Mouse (Mus musculus) MEL (cell line): Measurements from ENCODE around the gene Fbxw11. TPM values are rescaled to one million over a fixed set of nuclear protein-coding genes. Genes with fewer than 3 reads are reported as not detected.

Experiments used
- DNase-seq: peaks from one replicate; pipeline ENCODE4 v3.0.0; 2011; ENCODE audit warnings: low read depth, low spot score
- H3K27ac ChIP-seq: 2 replicates; pipeline ENCODE4 v1.5.1; 2012; ENCODE audit warnings: low read depth, mild to moderate bottlenecking, control low read depth, low read length, moderate library complexity; ENCODE audit not compliant: control insufficient read depth
- H3K27me3 ChIP-seq, 2 experiments: fragments of 150-350 bp in 1 of 2; sonication (generic) in 1 of 2; 2 replicates each; pipeline ENCODE4 v1.6.1; 2012; ENCODE audit warnings: low read length in 2 of 2, mild to moderate bottlenecking in 2 of 2, improper control_type of control experiment in 1 of 2, moderate library complexity in 1 of 2; ENCODE audit not compliant: insufficient read depth in 2 of 2, control insufficient read depth in 1 of 2
- H3K36me3 ChIP-seq, 2 experiments: 2 replicates each; pipeline ENCODE4 v1.6.1; 2012 to 2014; ENCODE audit warnings: low read length in 2 of 2, improper control_type of control experiment in 1 of 2, inconsistent platforms in 1 of 2, mild to moderate bottlenecking in 1 of 2; ENCODE audit not compliant: insufficient read depth in 2 of 2, control insufficient read depth in 1 of 2
- H3K4me1 ChIP-seq, 2 experiments: fragments of 150-350 bp in 1 of 2; sonication (generic) in 1 of 2; 2 replicates each; pipeline ENCODE4 v1.6.1; 2012; ENCODE audit warnings: low read length in 2 of 2, improper control_type of control experiment in 1 of 2, mild to moderate bottlenecking in 1 of 2; ENCODE audit not compliant: insufficient read depth in 2 of 2, control insufficient read depth in 1 of 2
- H3K4me3 ChIP-seq, 2 experiments: fragments of 150-350 bp in 1 of 2; sonication (generic) in 1 of 2; 2 replicates each; pipeline ENCODE4 v1.5.1; 2012; ENCODE audit warnings: low read depth in 2 of 2, low read length in 2 of 2, mild to moderate bottlenecking in 2 of 2, moderate library complexity in 2 of 2, control low read depth in 1 of 2, improper control_type of control experiment in 1 of 2; ENCODE audit not compliant: control insufficient read depth in 1 of 2, insufficient read depth in 1 of 2
- H3K79me2 ChIP-seq: 2 replicates; pipeline ENCODE4 v1.6.1; 2012; ENCODE audit warnings: mild to moderate bottlenecking, low read length, moderate library complexity; ENCODE audit not compliant: control insufficient read depth, poor library complexity, insufficient read depth
- H3K9ac ChIP-seq: 2 replicates; pipeline ENCODE4 v1.6.1; 2012; ENCODE audit warnings: low read depth, mild to moderate bottlenecking, control low read depth, low read length, moderate library complexity; ENCODE audit not compliant: control insufficient read depth, poor library complexity, severe bottlenecking
- H3K9me3 ChIP-seq: fragments of 150-350 bp; sonication (generic); replicated peaks from 2 replicates; pipeline ENCODE4 v1.6.1; 2012; ENCODE audit warnings: mild to moderate bottlenecking, low read length, improper control_type of control experiment, moderate library complexity; ENCODE audit not compliant: insufficient read depth
- EP300 ChIP-seq, 2 experiments: IDR thresholded peaks; 2 replicates each; pipeline ENCODE4 v1.6.1; 2011; ENCODE audit warnings: improper control_type of control experiment in 2 of 2, low read length in 2 of 2, low read depth in 1 of 2, mild to moderate bottlenecking in 1 of 2
- ETS1 ChIP-seq: IDR thresholded peaks from 2 replicates; pipeline ENCODE4 v1.6.1; 2012; ENCODE audit warnings: low read depth, mild to moderate bottlenecking, inconsistent platforms, low read length, improper control_type of control experiment, moderate library complexity
- GABPA ChIP-seq: IDR thresholded peaks from 2 replicates; pipeline ENCODE4 v1.6.1; 2012; ENCODE audit warnings: low read depth, mild to moderate bottlenecking, inconsistent platforms, low read length, improper control_type of control experiment, moderate library complexity
- GATA1 ChIP-seq: IDR thresholded peaks from 2 replicates; pipeline ENCODE4 v1.6.1; 2011; ENCODE audit warnings: low read depth, low read length, improper control_type of control experiment
- KAT2A ChIP-seq: conservative IDR thresholded peaks from 2 replicates; pipeline ENCODE4 v1.6.1; 2012; ENCODE audit warnings: low read depth, low read length, improper control_type of control experiment, inconsistent platforms
- MAFK ChIP-seq: IDR thresholded peaks from 2 replicates; pipeline ENCODE4 v1.6.1; 2011; ENCODE audit warnings: low read depth, mild to moderate bottlenecking, low read length, improper control_type of control experiment, borderline replicate concordance
- MXI1 ChIP-seq: IDR thresholded peaks from 2 replicates; pipeline ENCODE4 v1.6.1; 2011; ENCODE audit warnings: mild to moderate bottlenecking, low read depth, low read length, improper control_type of control experiment
- MYB ChIP-seq: IDR thresholded peaks from 2 replicates; pipeline ENCODE4 v1.6.1; 2011; ENCODE audit warnings: mild to moderate bottlenecking, low read depth, low read length, improper control_type of control experiment
- MYC ChIP-seq: IDR thresholded peaks from 2 replicates; pipeline ENCODE4 v1.6.1; 2011; ENCODE audit warnings: low read depth, mild to moderate bottlenecking, low read length, improper control_type of control experiment, moderate library complexity
- NELFE ChIP-seq: IDR thresholded peaks from 2 replicates; pipeline ENCODE4 v1.6.1; 2011; ENCODE audit warnings: low read depth, low read length, improper control_type of control experiment
- NRF1 ChIP-seq: IDR thresholded peaks from 2 replicates; pipeline ENCODE4 v1.6.1; 2014; ENCODE audit warnings: low read depth, mild to moderate bottlenecking, inconsistent platforms, low read length, improper control_type of control experiment, moderate library complexity; ENCODE audit not compliant: poor library complexity, insufficient read depth, severe bottlenecking
- POLR2A ChIP-seq, 2 experiments: IDR thresholded peaks; 2 replicates each; pipeline ENCODE4 v1.6.1; 2011 to 2012; ENCODE audit warnings: low read length in 2 of 2, mild to moderate bottlenecking in 2 of 2, control low read depth in 1 of 2, improper control_type of control experiment in 1 of 2, low read depth in 1 of 2, moderate library complexity in 1 of 2; ENCODE audit not compliant: control insufficient read depth in 1 of 2, insufficient read depth in 1 of 2, poor library complexity in 1 of 2
- POLR2AphosphoS2 ChIP-seq: IDR thresholded peaks from 2 replicates; pipeline ENCODE4 v1.6.1; 2011; ENCODE audit warnings: low read length, improper control_type of control experiment
- POLR2AphosphoS5 ChIP-seq: IDR thresholded peaks from 2 replicates; pipeline ENCODE4 v1.6.1; 2012; ENCODE audit warnings: low read depth, borderline replicate concordance, mild to moderate bottlenecking, inconsistent platforms, low read length, moderate library complexity, mixed read lengths
- RCOR1 ChIP-seq: IDR thresholded peaks from 2 replicates; pipeline ENCODE4 v1.6.1; 2012; ENCODE audit warnings: low read depth, mild to moderate bottlenecking, inconsistent platforms, low read length, improper control_type of control experiment
- SIN3A ChIP-seq: IDR thresholded peaks from 2 replicates; pipeline ENCODE4 v1.6.1; 2012; ENCODE audit warnings: low read length, improper control_type of control experiment, inconsistent platforms
- TCF12 ChIP-seq: IDR thresholded peaks from 2 replicates; pipeline ENCODE4 v1.6.1; 2014; ENCODE audit warnings: low read depth, mild to moderate bottlenecking, inconsistent platforms, low read length, improper control_type of control experiment, moderate library complexity
- USF1 ChIP-seq: IDR thresholded peaks from 2 replicates; pipeline ENCODE4 v1.6.1; 2014; ENCODE audit warnings: low read depth, mild to moderate bottlenecking, inconsistent platforms, low read length, improper control_type of control experiment, moderate library complexity
- USF2 ChIP-seq, 2 experiments: IDR thresholded peaks; 2 replicates each; pipeline ENCODE4 v1.6.1; 2011 to 2012; ENCODE audit warnings: improper control_type of control experiment in 2 of 2, low read length in 2 of 2, borderline replicate concordance in 1 of 2, inconsistent platforms in 1 of 2, low read depth in 1 of 2, mild to moderate bottlenecking in 1 of 2; ENCODE audit not compliant: insufficient read depth in 1 of 2
- ZKSCAN1 ChIP-seq: IDR thresholded peaks from 2 replicates; pipeline ENCODE4 v1.6.1; 2012; ENCODE audit warnings: low read depth, mild to moderate bottlenecking, inconsistent platforms, low read length, improper control_type of control experiment, moderate library complexity
- ZMIZ1 ChIP-seq: IDR thresholded peaks from 2 replicates; pipeline ENCODE4 v1.6.1; 2012; ENCODE audit warnings: low read depth, mild to moderate bottlenecking, inconsistent platforms, low read length, improper control_type of control experiment, moderate library complexity
- ZNF384 ChIP-seq: IDR thresholded peaks from 2 replicates; pipeline ENCODE4 v1.6.1; 2012; ENCODE audit warnings: low read depth, mild to moderate bottlenecking, inconsistent platforms, low read length, improper control_type of control experiment
- polyA plus RNA-seq, 2 experiments: library from polyadenylated mRNA; stranded (reverse) in 1 of 2; unstranded in 1 of 2; fragments of >175 nt in 1 of 2; fragments of >200 nt in 1 of 2; gene quantifications; 2 replicates each; pipeline versions ENCODE4 v1.2.1 to v1.2.4; 2012; ENCODE audit warnings: low replicate concordance in 2 of 2, low read depth in 1 of 2; ENCODE audit not compliant: insufficient read length in 2 of 2, insufficient read depth in 1 of 2, missing spikeins in 1 of 2
- total RNA-seq: library from RNA; depleted of rRNA; stranded (reverse); fragments of 300-350 nt; gene quantifications from 2 replicates; pipeline ENCODE4 v1.2.3, GENCODE M21; 2012

The Fbxw11 gene
- total and polyA plus RNA-seq, 3 experiments, result 35.4 to 98.5 (median 53.5) TPM

GRCm38 (mm10) chr11:32650893-32651590 lies 8.5 kb downstream of the Fbxw11 start:
- Histone ChIP-seq H3K27ac (no peak overlapping the region), H3K9me3 (no peaks in the 10 kb centered on the region), H3K27me3 (no peaks in the 10 kb centered on the region)
- no peak for TF ChIP-seq USF2 (IDR thresholded peaks at IDR 0.05; ENCODE audit: borderline replicate concordance in 1 of 2, insufficient read depth in 1 of 2, low read depth in 1 of 2, low read length in 2 of 2)
- no peak for TF ChIP-seq ZMIZ1
- no peak for TF ChIP-seq USF1
- TF ChIP-seq NRF1, result no peak
- TF ChIP-seq, all 39 proteins: peak for 0
- peaks cover 65% of the 10 kb centered on the region for H3K79me2 ChIP-seq
- DNase-seq, result no peak
- H3K4me1 ChIP-seq, result peaks cover 5 to 20% of the 10 kb centered on the region in 2 experiments
- no peak overlapping the region for H3K9ac ChIP-seq
- no peak overlapping the region for H3K4me3 ChIP-seq
- H3K36me3 ChIP-seq, result peaks cover 8 to 37% of the 10 kb centered on the region in 2 experiments

GRCm38 (mm10) chr11:32651723-32652122 lies 9.2 kb downstream of the Fbxw11 start:
- no peak overlapping the region for H3K9ac ChIP-seq
- H3K27me3 ChIP-seq, result no peaks in the 10 kb centered on the region
- H3K27ac ChIP-seq, result no peak overlapping the region
- DNase-seq, result no peak
- H3K36me3 ChIP-seq, result peaks cover 8 to 32% of the 10 kb centered on the region in 2 experiments
- no peaks in the 10 kb centered on the region for H3K9me3 ChIP-seq
- TF ChIP-seq ZKSCAN1, result no peak
- TF ChIP-seq KAT2A, result no peak
- TF ChIP-seq MYB, result no peak
- no peak for TF ChIP-seq ETS1
- no peak for TF ChIP-seq USF2 (IDR thresholded peaks at IDR 0.05; ENCODE audit: borderline replicate concordance in 1 of 2, insufficient read depth in 1 of 2, low read depth in 1 of 2, low read length in 2 of 2)
- no peak for TF ChIP-seq GABPA
- TF ChIP-seq USF1, result no peak
- no peak for TF ChIP-seq MXI1
- H3K4me3 ChIP-seq, result no peak overlapping the region
- H3K4me1 ChIP-seq, result peaks cover 3 to 16% of the 10 kb centered on the region in 2 experiments
- peaks cover 62% of the 10 kb centered on the region for H3K79me2 ChIP-seq

GRCm38 (mm10) chr11:32662082-32662656 lies 19.6 kb downstream of the Fbxw11 start:
- H3K4me3 ChIP-seq, result no peak overlapping the region
- H3K9me3 ChIP-seq, result no peaks in the 10 kb centered on the region
- H3K4me1 ChIP-seq, result peaks cover 0 to 9% of the 10 kb centered on the region in 2 experiments; a peak in 1 of 4 replicates
- H3K27me3 ChIP-seq, result no peaks in the 10 kb centered on the region
- peaks cover 21% of the 10 kb centered on the region for H3K79me2 ChIP-seq
- no peak for DNase-seq
- H3K36me3 ChIP-seq, result peaks cover 6 to 19% of the 10 kb centered on the region in 2 experiments
- H3K27ac ChIP-seq, result no peak overlapping the region
- H3K9ac ChIP-seq, result no peak overlapping the region
- no peak for TF ChIP-seq MAFK
- no peak for TF ChIP-seq POLR2AphosphoS5
- no peak for TF ChIP-seq USF2 (IDR thresholded peaks at IDR 0.05; ENCODE audit: borderline replicate concordance in 1 of 2, insufficient read depth in 1 of 2, low read depth in 1 of 2, low read length in 2 of 2)
- no peak for TF ChIP-seq NELFE
- TF ChIP-seq ZMIZ1, result no peak
- no peak for TF ChIP-seq GATA1
- no peak for TF ChIP-seq POLR2A (IDR thresholded peaks at IDR 0.05; ENCODE audit: control insufficient read depth in 1 of 2, insufficient read depth in 1 of 2, low read depth in 1 of 2, low read length in 2 of 2, poor library complexity in 1 of 2)
- TF ChIP-seq TCF12, result no peak
- TF ChIP-seq EP300 (IDR thresholded peaks at IDR 0.05; ENCODE audit: low read depth in 1 of 2, low read length in 2 of 2), result no peak
- TF ChIP-seq RCOR1, result no peak
- no peak for TF ChIP-seq POLR2AphosphoS2
- no peak for TF ChIP-seq ZNF384
- no peak for TF ChIP-seq USF1
- no peak for TF ChIP-seq ETS1
- no peak for TF ChIP-seq MYB
- TF ChIP-seq GABPA, result no peak
- TF ChIP-seq MYC, result no peak
- TF ChIP-seq SIN3A, result no peak
